Mouse (Mus musculus) right cerebral cortex, postnatal 36 days (tissue): Measurements from ENCODE around the gene Atp4b.

Experiments used
- DNase-seq, 2 experiments: peaks; one replicate each; pipeline ENCODE4 v3.0.0; 2022; ENCODE audit warnings: low spot score in 2 of 2, mixed read lengths in 1 of 2

Atp4b gene

DNA sequence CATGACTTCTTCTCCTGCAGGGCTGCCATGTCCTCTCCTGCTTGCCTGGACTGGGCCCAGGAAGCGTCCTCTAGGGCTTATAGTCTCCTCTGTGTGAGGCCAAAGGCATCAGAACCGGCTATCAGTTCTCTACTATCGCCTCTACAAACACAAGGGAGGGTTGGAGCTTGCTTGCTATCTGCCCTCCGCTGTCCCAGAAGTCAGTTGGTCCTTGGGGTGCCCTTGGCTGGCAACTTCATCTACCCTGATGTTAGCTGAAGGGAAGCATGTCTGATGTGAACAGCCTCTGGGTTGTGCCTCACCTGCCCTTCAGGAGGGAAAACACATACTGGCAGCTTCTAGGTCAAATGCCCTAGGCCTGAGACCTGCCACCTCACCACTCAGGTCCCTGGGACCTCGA is at the start of gene Atp4b:
Gene Atp4b (minus strand): TSS at position 101 of the 400 bp plus-strand sequence.
- no peak for DNase-seq

DNA sequence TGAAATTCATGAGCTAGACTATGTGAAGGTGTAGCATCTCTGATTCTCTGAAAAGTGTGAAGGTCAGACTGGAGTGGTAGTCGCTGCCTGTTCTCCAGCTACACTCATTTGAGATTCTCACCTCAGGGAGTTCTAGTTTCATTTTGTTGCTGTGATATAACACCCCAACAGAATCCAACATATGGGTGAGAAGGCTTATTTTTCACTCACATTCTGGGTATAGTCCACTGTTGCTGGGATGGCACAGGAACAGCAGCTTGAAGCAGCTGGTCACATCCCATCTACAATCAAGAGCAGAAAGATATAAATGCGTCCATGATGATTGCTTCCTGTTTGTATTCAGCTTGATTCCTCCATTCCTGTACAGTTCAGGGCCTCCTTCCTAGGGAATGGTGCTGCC is 45.5 kb upstream of the Atp4b start:
- no peak for DNase-seq

DNA sequence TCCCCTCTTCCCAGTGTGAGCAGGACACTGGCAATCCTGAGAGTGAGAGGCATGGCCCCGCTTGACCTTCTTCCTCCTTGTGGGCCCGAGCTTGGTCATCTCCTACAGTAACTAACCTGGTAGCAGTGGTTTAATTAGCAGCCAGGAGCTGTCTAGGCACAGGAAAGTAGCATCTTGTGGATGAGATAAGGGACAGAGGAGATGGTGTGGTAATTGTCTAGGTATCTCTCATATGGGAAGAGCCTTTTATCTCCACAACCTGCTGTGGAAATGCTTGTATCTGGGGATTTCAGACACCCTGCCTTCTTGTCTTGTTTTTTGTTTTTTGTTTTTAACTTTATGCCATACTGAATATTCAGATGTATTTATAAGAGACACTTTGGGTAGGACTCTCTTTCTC is 40.9 kb upstream of the Atp4b start:
- no peak for DNase-seq

DNA sequence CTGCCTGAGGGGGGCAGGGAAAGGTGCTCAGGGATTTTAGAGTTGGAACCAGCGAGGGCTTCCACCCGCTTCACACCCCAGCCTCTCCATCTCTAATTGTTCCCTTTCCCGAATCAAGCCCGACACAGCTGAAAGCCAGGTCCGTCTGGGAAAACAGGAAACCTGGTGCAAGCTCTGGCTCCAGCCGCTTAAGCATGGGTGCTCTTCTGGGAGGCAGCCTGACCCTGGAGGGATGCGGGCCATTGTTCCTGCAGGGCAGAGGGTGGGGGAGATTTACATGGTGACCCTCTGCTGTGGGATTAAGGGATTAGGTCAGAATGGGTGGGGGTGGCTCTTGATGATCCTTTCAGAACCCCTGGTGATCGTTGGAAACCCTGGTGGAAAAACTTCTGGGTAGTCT is 39.4 kb upstream of the Atp4b start:
- no peak for DNase-seq

DNA sequence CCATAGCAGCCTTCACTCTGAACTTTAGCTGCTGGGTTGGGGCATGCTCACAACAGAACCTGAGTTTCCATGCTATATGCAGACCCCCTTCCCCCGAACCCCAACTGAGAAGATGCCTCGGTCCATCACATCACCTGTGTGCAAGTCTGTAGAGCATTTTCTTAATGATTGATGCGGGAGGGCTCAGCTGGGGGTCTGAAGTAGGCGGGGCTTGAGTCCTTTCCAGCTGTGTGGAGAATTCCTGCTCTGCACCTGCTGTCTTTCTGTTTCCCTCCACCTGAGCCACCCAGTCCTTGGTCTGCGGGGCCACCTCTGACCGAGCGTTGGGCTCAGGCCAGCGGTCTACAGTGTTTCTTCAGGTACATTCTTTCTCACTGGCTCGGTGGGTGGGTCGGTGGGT is 38.3 kb upstream of the Atp4b start, which contains the start of gene Tmem255b:
Gene Tmem255b (plus strand): TSS at position 301 of the 400 bp plus-strand sequence.
- DNase-seq, result no peak

DNA sequence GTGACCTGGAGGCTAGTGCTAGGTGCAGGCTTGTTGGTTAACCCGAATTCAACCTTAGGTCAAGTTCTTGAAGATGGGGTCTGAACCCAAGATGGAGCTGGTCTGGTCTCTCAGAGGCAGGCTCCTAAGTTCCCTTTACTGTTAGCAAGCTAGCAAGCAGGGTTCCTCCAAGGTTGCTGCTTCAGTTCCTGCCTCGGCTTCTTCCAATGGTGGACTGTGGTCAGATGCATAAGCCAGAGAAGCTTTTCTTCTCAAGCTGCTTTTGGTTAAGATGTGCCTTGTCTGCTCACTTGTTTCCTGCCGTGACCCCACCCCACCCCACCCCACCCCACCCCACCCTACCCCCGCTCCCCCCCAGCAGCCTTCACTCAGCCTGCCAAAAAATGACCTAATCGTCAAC is 36.5 kb upstream of the Atp4b start:
- DNase-seq, result no peak

DNA sequence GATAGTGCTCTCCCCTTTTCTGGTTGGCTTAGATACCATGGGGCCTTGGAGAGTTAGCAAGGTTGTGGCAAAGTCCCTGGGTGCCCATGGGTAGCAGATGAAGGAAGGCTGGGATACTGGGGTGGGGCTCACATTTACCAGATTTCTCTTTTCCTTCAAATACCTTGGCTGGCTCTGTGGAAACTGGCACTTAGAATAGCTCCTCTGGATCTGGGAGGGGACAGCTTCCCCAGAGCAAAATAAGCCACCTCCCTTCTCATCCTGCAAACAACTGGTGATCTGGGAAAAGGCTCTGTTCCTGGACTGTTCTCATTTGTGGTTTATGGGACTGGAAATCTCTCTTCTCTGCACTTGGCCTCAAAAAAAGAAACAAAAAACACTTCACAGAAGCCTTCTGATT is 34.2 kb upstream of the Atp4b start:
- no peak for DNase-seq

DNA sequence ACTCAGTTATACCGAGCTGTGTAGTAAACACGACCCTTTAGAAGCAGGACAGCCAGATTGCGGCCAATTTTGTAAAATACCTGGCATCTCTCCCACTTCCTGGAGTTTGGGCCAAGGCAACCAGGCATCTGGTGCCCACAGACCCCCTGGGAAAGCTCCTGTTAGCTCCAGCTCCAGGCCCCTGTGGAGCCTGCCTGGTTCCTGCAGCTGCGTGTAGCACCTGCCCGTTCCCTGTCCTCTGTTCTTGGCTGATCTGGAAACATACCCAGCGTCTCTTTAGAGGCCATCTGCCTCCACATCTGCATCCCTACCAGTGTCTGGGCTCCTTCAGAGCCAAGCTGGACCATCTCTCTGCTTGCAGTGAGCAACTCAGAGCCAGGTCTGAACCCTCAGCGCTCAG is 33.8 kb upstream of the Atp4b start:
- no peak for DNase-seq

DNA sequence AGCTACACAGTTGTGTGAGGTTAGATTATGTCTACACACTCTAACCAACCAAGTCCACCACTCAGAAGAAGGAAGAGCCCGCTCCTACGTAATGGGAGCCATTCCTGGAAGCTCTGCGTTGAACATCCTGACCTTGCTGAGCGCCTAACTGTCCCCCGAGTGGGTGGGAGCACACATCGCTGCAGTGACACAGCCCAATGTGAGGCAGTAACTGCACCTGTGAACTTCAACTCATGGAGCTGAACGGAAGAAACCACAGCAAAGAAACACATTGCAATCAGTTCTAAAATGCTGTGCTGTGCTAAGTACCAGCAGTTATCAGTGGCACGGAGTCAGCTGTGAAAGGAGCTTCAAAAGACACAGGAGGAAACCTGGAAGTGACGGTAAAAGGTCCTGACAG is 31.5 kb upstream of the Atp4b start:
- DNase-seq, result no peak

DNA sequence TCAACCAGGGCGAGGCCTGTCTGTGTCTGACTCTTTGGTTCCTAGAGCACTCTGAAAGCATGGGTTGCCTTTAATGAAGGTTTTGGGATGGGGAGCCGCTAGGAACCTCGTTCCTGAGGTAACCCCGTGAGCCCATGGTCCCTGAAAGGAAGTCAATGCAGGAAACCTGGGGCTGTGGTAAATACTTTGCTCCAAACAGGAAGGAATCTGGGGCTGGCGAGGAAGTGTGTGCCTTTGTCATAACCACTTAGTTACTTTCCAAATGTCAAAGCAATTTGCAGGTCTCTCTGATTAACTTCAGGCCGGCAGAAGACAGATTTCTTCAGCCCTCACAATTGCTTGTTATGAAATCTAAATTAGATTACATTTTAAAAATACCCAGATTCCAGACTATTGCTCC is 30.7 kb upstream of the Atp4b start:
- no peak for DNase-seq

DNA sequence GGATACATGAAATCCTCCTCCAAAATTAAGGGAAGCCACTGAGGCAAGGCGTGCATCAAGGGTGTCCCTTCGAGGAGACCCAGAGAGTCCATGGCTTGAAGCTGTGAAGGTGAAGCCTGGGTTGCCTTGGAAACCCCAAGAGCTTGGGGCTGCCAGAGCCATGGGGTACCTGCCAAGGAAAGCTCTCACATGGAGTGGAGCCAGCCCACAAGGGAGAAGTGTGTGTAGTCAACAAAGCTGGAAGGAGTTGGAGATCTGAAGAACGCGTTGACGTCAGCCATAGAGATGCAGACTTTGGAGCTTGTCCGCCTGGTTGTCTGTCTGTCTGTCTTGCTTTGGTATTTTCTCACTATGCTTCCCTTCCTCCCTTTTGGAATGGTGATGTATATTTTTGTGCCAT is 24.3 kb upstream of the Atp4b start:
- DNase-seq, result peak in 1 of 2 experiments; percentile 11

DNA sequence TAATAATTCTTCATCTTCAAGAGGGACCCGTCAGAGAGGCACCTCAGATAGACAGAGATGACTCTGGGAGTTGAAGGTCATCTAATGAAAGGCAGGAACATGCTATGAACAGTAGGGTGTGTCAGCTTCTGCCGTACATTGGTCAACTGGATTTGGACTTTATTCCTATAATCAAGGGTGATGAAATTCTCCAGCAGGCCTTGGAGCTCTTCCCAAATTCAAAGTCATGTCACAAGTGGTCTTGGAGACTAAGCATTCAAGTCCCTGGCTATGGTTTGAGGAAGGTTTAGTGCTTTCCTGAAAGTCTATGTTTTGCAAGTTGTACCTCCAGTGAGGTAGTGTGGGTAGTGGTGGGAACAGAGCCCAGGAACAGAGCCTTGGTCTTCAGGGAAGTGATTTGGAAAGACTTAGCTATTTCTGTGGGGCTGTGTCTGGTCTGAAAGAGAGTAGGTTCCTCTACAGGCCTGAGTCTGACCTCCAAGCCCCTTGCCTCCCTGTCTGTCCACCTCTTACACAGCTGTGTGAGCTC is 22.6 kb upstream of the Atp4b start:
- DNase-seq, result peak in 1 of 2 experiments; percentile 10

DNA sequence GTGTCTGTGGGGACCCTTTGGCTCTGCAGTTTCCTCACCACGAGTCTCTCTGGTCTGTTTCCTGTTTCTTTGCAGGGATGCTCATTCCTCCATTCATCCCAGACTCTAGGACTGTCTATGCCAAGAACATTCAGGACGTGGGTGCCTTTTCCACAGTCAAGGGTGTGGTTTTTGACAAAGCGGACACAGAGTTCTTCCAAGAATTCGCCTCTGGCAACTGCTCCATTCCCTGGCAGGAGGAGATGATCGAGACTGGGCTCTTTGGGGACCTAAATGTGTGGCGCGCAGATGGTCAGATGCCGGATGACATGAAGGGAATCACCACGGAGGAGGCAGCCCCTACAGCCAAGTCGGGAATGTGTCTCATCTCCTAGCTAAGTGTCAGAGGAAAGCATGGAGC is 19.3 kb upstream of the Atp4b start:
- peak in 1 of 2 experiments; percentile 27 for DNase-seq

DNA sequence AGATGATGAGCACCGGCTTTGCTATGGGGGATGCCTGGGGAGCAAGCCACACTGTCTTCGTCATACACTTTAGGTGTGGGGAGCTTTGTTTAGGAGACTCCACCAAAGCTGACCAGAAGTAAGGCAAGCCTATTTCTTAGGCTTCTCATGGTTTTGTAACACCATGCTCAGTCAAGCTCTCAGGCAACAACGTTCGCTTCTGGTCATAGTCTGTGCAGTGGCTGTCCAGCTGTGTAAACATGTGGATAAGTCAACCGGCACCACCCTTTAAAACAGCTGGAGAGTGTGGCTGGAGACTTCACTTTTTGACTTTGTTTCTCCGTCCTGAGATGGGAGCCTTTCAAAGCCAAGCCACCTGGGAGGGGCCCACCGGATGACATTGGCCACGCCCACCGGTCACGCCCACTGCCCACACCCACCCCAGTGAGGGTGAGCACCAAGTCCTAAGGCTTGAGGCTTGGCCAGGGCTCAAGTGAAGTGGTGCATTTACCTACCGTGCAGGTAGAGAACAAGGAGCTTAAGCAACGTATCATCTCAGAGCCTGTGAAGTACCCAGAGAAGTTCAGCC is 17.3 kb upstream of the Atp4b start:
- no peak for DNase-seq

DNA sequence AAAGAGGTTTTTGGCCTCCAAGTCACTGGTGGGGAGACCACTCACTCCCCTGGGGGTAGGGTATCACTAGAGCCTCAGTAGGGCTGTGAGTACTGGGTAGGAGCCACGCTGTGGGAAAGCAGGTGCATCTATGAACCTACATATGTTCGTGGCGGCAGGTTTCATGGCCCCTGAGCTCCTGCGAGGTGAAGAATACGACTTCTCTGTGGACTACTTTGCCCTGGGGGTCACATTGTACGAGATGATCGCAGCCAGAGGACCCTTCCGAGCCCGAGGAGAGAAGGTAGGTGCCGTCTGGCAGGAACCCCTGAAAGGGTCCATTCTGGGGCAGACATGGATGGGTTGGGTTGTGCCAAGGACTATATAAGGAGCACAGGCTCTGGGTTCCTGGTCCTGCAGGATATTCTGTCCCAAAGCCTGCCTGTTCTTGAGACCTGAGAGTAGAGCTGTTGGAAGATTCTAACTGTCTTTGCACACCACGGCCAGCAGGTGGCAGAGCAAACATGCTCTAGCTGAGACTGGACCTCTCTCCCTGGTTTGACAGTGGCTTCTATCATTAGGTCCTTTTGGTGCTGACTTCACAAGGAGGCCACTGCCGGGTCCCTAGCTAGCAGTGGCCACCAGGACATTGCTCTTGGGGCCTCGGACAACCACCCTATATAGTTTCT is 16.4 kb upstream of the Atp4b start:
- DNase-seq, result no peak

DNA sequence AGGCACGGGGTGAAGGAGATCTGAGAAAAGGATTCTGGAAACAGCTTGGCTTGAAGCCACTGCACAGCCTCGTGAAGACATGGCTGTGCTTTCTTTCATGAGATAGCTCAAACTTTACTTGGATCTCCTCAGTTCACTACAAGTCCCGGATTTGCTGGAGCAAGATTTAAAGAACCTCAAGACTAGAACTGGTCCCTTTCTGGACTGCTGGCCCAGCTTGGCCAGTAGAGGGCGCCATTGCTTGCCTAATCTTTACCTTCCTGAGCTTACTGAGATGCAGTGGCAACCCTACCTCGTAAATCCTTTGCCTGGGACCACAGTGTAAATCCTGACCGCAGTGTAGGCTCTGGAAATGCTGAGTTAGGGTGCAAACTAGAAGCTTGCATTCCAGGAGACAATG is 15.0 kb upstream of the Atp4b start:
- peak; percentile 55 to 59 for DNase-seq

DNA sequence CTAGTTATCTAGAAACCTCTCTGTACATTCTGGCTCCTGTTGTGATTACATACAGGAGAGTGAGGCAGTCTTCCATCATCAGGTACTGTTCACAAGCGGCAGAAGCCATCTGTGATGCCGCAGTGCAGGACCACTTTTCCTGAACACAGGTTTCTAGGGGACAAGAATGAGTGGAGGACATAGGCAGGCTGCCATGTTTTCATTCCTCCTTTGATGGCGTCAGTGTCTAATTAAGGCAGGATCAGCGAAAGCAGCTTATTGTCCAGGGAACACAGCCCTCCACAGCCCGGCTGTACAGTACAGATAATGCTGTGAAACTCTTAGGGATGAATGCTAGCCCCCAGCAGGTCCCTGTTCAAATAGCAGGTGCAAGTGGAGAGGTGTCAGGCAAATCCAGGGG is 9.4 kb upstream of the Atp4b start:
- no peak for DNase-seq

DNA sequence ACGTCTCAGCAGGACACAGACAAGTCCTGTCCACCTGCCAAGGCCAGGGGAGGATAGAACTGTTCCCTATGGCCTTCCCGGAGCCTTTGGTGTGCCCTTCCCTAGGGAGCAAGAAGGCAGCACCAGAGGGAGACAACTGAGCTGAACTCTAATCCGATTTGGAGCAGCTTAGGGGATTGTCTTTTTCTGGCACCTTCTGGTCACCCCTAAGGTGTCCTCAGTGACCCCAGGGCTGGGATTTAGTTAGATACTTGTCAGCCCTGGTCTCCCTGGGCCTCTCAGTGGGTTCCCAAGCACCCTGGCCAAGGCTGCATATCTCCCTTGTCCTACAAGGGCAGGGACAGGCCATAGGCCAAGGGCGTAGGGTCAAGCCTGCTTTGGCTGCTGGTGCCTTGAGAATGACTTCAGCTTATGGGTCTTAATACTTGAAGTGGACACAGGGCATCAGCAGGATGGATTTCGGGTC is 8.1 kb upstream of the Atp4b start, which contains the start of gene Grk1:
Gene Grk1 (plus strand): TSS at position 416 of the 466 bp plus-strand sequence.
- DNase-seq, result no peak

DNA sequence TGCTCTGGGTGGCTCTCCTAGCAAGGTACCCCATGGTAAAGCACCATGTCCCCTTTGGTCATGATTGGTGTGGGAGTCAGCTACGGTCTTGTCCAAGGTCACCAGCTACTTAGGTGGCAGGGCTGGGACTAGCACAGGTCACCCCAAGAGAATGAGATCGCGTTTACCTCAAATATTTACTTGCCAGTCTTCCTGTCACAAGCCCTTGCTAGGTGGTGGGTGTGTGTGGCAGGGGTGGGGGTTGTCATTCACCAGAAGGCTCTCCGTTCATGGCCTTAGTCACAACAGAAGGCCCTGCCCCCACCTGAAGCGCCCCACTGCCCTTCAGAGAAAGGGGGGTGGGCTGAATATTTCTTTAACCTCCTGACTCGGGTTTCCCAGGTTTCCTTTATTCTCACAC is 6.9 kb upstream of the Atp4b start:
- DNase-seq, result no peak

DNA sequence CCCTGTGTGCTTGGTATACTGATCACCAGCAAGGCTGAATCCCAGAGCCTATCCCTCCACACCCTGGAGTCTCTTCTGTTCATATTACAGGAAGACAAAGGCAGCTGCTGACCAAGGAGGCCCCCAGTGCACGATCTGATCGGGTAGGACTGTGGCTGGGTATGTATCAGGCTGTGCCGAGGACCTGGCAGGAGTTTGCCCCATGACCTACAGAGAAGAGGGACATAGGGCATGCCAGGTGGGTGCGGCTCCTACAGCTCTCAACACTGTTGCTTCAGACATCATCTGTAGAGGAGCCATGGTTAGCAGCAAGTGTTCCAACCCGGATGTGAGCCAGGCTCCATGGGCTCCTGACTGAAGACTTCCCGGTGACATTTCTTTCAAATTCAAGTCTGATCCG is 2.8 kb downstream of the Atp4b start:
- DNase-seq, result no peak

DNA sequence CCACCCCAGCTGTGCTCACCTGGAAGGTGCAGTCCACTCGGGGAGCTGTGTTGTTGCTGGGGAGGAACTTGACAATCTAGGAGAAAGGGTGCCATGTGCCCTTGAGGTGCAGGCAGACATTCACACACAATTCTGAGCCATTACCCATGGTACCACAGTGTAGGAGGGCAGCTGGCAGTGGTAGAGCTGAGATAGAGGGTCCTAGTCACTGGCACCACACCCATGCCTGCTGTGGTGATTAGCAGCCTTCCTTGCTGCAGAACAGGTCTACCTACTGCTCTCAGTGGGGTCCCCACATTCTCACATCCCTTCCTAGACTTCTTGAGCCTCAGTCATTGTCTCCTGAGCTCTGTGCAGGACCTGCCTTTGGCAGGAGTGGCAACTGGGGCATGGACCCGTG is 7.9 kb downstream of the Atp4b start:
- DNase-seq, result no peak

DNA sequence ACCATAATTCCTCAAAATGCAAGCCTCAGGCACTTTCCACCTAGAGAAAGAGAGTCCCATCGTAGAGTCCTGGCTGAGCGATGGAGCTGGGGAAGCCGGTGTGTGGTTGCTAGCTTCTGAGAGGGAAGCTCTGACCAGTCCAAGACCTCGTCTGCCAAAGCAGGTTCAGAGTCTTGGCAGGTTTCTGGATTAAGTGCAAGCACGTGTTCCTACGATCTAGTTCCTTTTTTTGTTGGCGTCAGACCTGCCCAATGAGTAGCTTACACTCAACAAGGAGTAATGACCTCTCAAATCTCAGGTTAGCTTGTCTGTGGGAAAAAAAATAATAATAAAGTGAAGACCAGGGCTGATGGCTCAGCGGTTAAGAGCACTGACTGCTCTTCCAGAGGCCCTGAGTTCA is 8.9 kb downstream of the Atp4b start:
- no peak for DNase-seq

DNA sequence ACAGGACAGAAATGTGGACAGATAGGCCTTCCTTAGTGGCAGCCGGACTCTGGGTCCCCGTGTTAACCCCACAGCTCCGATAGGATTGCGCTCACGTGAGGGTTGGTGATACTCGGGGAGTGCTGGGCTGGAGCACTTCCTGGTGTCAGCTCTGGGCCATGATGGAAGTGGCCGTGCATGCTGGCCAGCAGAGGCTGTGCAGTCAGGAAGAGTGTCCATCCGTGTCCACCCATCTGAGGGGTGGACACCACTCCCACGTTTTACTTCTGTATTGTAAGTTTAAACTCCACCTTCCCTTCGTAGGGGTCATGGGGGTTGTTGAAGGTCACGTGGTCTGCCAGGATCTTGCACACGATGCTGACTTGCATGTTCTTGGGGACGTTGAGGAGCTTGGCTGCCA is 10.3 kb downstream of the Atp4b start:
- no peak for DNase-seq
